Mouse (Mus musculus): ENCODE data around the gene Prph2.

DNA sequence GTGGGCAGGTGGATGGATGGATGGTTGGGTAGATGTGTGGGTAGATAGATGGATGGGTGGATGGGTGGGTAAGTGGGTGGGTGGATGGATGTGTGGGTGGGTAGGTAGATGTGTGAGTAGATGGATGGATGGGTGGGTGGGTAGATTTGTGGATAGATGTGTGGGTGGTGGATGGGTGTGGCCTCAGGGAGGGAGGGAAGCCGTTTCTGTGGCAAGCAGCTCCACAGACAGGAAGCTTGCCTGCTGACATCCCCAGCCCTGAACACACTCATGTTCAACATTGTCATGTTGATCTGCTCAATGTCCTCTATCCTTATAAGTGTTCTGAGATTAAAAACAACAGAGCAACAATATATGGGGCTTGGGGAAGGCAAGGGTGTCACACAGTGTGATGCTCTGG is 39.3 kb upstream of the Prph2 start:
- TF ChIP-seq CTCF (IDR thresholded peaks at IDR 0.05; ENCODE audit: low read depth, low read length) (no peak), POLR2A (IDR thresholded peaks at IDR 0.05; ENCODE audit: borderline replicate concordance, low read depth, low read length) (no peak)

All from bone marrow macrophage, adult 2 months (primary cell).